Mouse (Mus musculus): ENCODE measurements around the gene Ccdc88c.

DNA sequence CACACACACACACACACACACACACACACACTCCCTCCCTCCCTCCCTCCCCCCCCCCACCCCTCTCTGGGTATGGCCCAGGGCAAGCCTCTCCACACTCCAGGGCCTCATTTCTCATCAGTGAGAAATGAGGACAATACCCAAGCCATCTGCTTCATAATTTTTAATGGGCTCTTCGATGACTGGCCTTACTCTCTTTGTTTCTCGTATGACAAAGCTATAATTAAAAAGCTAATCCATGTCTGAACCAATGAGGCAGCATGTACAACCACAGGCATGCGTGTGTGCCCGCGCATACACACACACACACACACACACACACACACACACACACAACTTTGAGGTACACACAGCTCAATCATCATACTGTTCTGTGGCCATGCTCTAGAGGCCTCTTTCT, 23.9 kb downstream of the Ccdc88c start:
- TF ChIP-seq CTCF (IDR thresholded peaks at IDR 0.05; ENCODE audit: control insufficient read depth, insufficient read depth, low read length) (no peak), POLR2A (IDR thresholded peaks at IDR 0.05; ENCODE audit: borderline replicate concordance, control insufficient read depth, low read depth, low read length) (no peak)
